Mouse (Mus musculus) stomach, postnatal 0 days (tissue): ENCODE data around the gene Nfkbiz.

ENCODE experiments used
- CTCF ChIP-seq: IDR thresholded peaks from 2 replicates; pipeline ENCODE4 v1.5.1; 2016; ENCODE audit warnings: antibody characterized with exemption, low read depth, mild to moderate bottlenecking, moderate library complexity
- EP300 ChIP-seq: optimal IDR thresholded peaks from 2 replicates; pipeline ENCODE3; 2016; ENCODE audit warnings: antibody characterized with exemption

GRCm38 (mm10) chr16:55809779-55810514 is 28.8 kb downstream of the Nfkbiz start:
- TF ChIP-seq CTCF (no peak), EP300 (no peak)
